Mouse (Mus musculus) forebrain, embryonic 10.5 days (tissue): ENCODE results near the gene Tex14. TPM values are rescaled to one million over a fixed set of nuclear protein-coding genes. Genes with fewer than 3 reads are reported as not detected.
"Not testable (repeated sequence)": the region's sequence is repeated elsewhere in the genome, so short reads cannot be mapped to it uniquely, and the experiment has no call there.

ENCODE experiments used
- DNase-seq: peaks from one replicate; pipeline ENCODE4 v3.0.0-alpha.2; 2017; ENCODE audit warnings: low spot score; ENCODE audit errors: extremely low spot score
- H3K27ac ChIP-seq: fragments of 300-500 bp; sonication (generic); 2 replicates; pipeline ENCODE4 v1.5.1; 2016; ENCODE audit warnings: mild to moderate bottlenecking
- H3K27me3 ChIP-seq: fragments of 300-500 bp; sonication (generic); 2 replicates; pipeline ENCODE4 v1.6.1; 2016; ENCODE audit warnings: mild to moderate bottlenecking; ENCODE audit not compliant: poor library complexity, severe bottlenecking
- H3K36me3 ChIP-seq: fragments of 300-500 bp; sonication (generic); replicated peaks from 2 replicates; pipeline ENCODE4 v1.6.1; 2016; ENCODE audit warnings: mild to moderate bottlenecking, moderate library complexity
- H3K4me1 ChIP-seq: fragments of 300-500 bp; sonication (generic); 2 replicates; pipeline ENCODE4 v1.6.1; 2016
- H3K4me3 ChIP-seq: fragments of 300-500 bp; sonication (generic); 2 replicates; pipeline ENCODE4 v1.5.1; 2016; ENCODE audit warnings: mild to moderate bottlenecking, moderate library complexity
- H3K9me3 ChIP-seq: fragments of 300-500 bp; sonication (generic); 2 replicates; pipeline ENCODE4 v1.6.1; 2016; ENCODE audit warnings: mild to moderate bottlenecking, moderate library complexity
- WGBS: fragments of 180-500 bp; shearing (Covaris S2); methylation state at CpG from one replicate; pipeline ENCODE4 v1.1.7; 2016; 5-methylcytosine and 5-hydroxymethylcytosine counted together
- polyA plus RNA-seq: library from polyadenylated mRNA; unstranded; fragments of >200 nt; fragmentation: Nextera tagmentation; extraction: Ambion mirVana; gene quantifications from 2 replicates; pipeline ENCODE4 v1.2.1, GENCODE M21; 2016

Tex14 gene
- polyA plus RNA-seq, 1 experiment from 2014 or later = not detected

- Histone ChIP-seq H3K27me3 (no peaks in the 10 kb centered on the region), H3K27ac (no peak overlapping the region), H3K36me3 (no peaks in the 10 kb centered on the region), H3K9me3 (no peaks in the 10 kb centered on the region), H3K4me1 (peaks cover 10% of the 10 kb centered on the region), H3K4me3 (no peak overlapping the region)
- 89% methylated on average over 4 of the region's 4 CpGs for WGBS
- DNase-seq = no peak
Observed at GRCm38 (mm10) chr11:87455984-87456383, 51.1 kb downstream of the Tex14 start.

GRCm38 (mm10) chr11:87460566-87460965 lies 55.7 kb downstream of the Tex14 start:
- Histone ChIP-seq H3K4me3 (no peak overlapping the region), H3K4me1 (peaks cover 9% of the 10 kb centered on the region), H3K27me3 (no peaks in the 10 kb centered on the region; the same call in 1 of the 2 replicates), H3K36me3 (no peaks in the 10 kb centered on the region), H3K27ac (no peak overlapping the region), H3K9me3 (no peaks in the 10 kb centered on the region)
- WGBS = 90% methylated on average over 6 of the region's 6 CpGs
- DNase-seq = no peak

GRCm38 (mm10) chr11:87461780-87462460 lies 57.1 kb downstream of the Tex14 start:
- H3K27me3 ChIP-seq, H3K4me1 ChIP-seq, H3K9me3 ChIP-seq, H3K36me3 ChIP-seq: not testable (repeated sequence)
- peak overlapping the region; percentile 38; the same call in 1 of the 2 replicates for H3K4me3 ChIP-seq
- H3K27ac ChIP-seq = peak overlapping the region; percentile 81
- DNase-seq = peak; percentile 73
- under 1% methylated on average over 24 of the region's 58 CpGs for WGBS

GRCm38 (mm10) chr11:87462461-87463242 lies 57.8 kb downstream of the Tex14 start:
- Histone ChIP-seq H3K36me3 (no peaks in the 10 kb centered on the region), H3K27me3 (peaks cover 3% of the 10 kb centered on the region), H3K4me1 (peaks cover 10% of the 10 kb centered on the region), H3K9me3 (no peaks in the 10 kb centered on the region), H3K4me3 (no peak overlapping the region), H3K27ac (0 out of 2 replicates have a peak overlapping the region, but pooled peaks have one; percentile 35)
- WGBS = 11% methylated on average over 9 of the region's 9 CpGs
- DNase-seq = peak; percentile 68

- WGBS = 66% methylated on average over 5 of the region's 5 CpGs
- DNase-seq = no peak
- no peak overlapping the region for H3K27ac ChIP-seq
- H3K9me3 ChIP-seq = no peaks in the 10 kb centered on the region
- H3K4me3 ChIP-seq = no peak overlapping the region
- peaks cover 8% of the 10 kb centered on the region for H3K27me3 ChIP-seq
- no peaks in the 10 kb centered on the region for H3K36me3 ChIP-seq
- peaks cover 15% of the 10 kb centered on the region for H3K4me1 ChIP-seq
Observed at GRCm38 (mm10) chr11:87463243-87463540, 58.3 kb downstream of the Tex14 start.

GRCm38 (mm10) chr11:87463792-87464430 lies 59.0 kb downstream of the Tex14 start:
- WGBS = 88% methylated on average over 4 of the region's 4 CpGs
- peaks cover 18% of the 10 kb centered on the region for H3K4me1 ChIP-seq
- DNase-seq, H3K4me3 ChIP-seq, H3K9me3 ChIP-seq, H3K36me3 ChIP-seq, H3K27ac ChIP-seq: not testable (repeated sequence)
- H3K27me3 ChIP-seq = peaks cover 12% of the 10 kb centered on the region

- Histone ChIP-seq H3K4me1 (peaks cover 24% of the 10 kb centered on the region), H3K27me3 (peaks cover 24% of the 10 kb centered on the region), H3K36me3 (no peaks in the 10 kb centered on the region), H3K4me3 (no peak overlapping the region), H3K27ac (no peak overlapping the region), H3K9me3 (no peaks in the 10 kb centered on the region)
- no peak for DNase-seq
- 76% methylated on average over 6 of the region's 6 CpGs for WGBS
Observed at GRCm38 (mm10) chr11:87465990-87466593, 61.2 kb downstream of the Tex14 start.

GRCm38 (mm10) chr11:87467491-87468277 lies 62.8 kb downstream of the Tex14 start:
- Histone ChIP-seq H3K27ac (no peak overlapping the region), H3K27me3 (peaks cover 24% of the 10 kb centered on the region), H3K9me3 (no peaks in the 10 kb centered on the region), H3K4me1 (peaks cover 22% of the 10 kb centered on the region), H3K4me3 (no peak overlapping the region), H3K36me3 (no peaks in the 10 kb centered on the region)
- 68% methylated on average over 19 of the region's 19 CpGs for WGBS
- no peak for DNase-seq

GRCm38 (mm10) chr11:87468278-87468655 lies 63.4 kb downstream of the Tex14 start:
- 64% methylated on average over 7 of the region's 7 CpGs for WGBS
- Histone ChIP-seq H3K9me3 (no peaks in the 10 kb centered on the region), H3K27me3 (peaks cover 24% of the 10 kb centered on the region), H3K4me1 (peaks cover 20% of the 10 kb centered on the region), H3K36me3 (no peaks in the 10 kb centered on the region), H3K4me3 (no peak overlapping the region), H3K27ac (no peak overlapping the region)
- no peak for DNase-seq

- Histone ChIP-seq H3K4me3 (no peak overlapping the region), H3K4me1 (peaks cover 19% of the 10 kb centered on the region), H3K36me3 (no peaks in the 10 kb centered on the region), H3K27ac (no peak overlapping the region), H3K27me3 (peaks cover 24% of the 10 kb centered on the region), H3K9me3 (no peaks in the 10 kb centered on the region)
- WGBS = 81% methylated on average over 9 of the region's 9 CpGs
- no peak for DNase-seq
Observed at GRCm38 (mm10) chr11:87468706-87469315, 63.9 kb downstream of the Tex14 start.

GRCm38 (mm10) chr11:87470807-87471698 lies 66.2 kb downstream of the Tex14 start:
- peak overlapping the region; percentile 36 for H3K4me3 ChIP-seq
- peaks cover 19% of the 10 kb centered on the region for H3K4me1 ChIP-seq
- WGBS = under 1% methylated on average over 27 of the region's 63 CpGs
- peaks cover 24% of the 10 kb centered on the region for H3K27me3 ChIP-seq
- peak; percentile 77 for DNase-seq
- H3K9me3 ChIP-seq, H3K36me3 ChIP-seq: not testable (repeated sequence)
- peak overlapping the region; percentile 79 for H3K27ac ChIP-seq
